Mouse (Mus musculus) stomach, postnatal 0 days (tissue): ENCODE measurements at regions not wholly inside any gene's neighbourhood (a gene's known extent, or its start where the extent isn't known, plus 50 kb on each side); places are given as distances from the start of the nearest gene placed in this dataset.

Experiments
- ATAC-seq: fragments of 200-750 bp; cut with Nextera tagmentation; 2 replicates; pipeline ENCODE4 v1.8.0; 2017; ENCODE audit not compliant: low FRiP score, low TSS enrichment
- DNase-seq: peaks from one replicate; pipeline ENCODE4 v3.0.0-alpha.2; 2016; ENCODE audit warnings: low spot score
- H3K27ac ChIP-seq: fragments of 300-500 bp; sonication (generic); replicated peaks from 2 replicates; pipeline ENCODE4 v1.5.1; 2014; ENCODE audit warnings: mild to moderate bottlenecking, control low read depth
- H3K27me3 ChIP-seq: fragments of 300-500 bp; sonication (generic); 2 replicates; pipeline ENCODE4 v1.6.1; 2014; ENCODE audit warnings: low read length; ENCODE audit not compliant: control insufficient read depth, insufficient read depth
- H3K36me3 ChIP-seq: fragments of 300-500 bp; sonication (generic); 2 replicates; pipeline ENCODE4 v1.6.1; 2014; ENCODE audit warnings: low read length, mixed read lengths; ENCODE audit not compliant: control insufficient read depth, insufficient read depth
- H3K4me1 ChIP-seq: fragments of 300-500 bp; sonication (generic); replicated peaks from 2 replicates; pipeline ENCODE4 v1.6.1; 2014; ENCODE audit warnings: antibody characterized with exemption; ENCODE audit not compliant: control insufficient read depth, insufficient read depth
- H3K4me2 ChIP-seq: fragments of 300-500 bp; sonication (generic); replicated peaks from 2 replicates; pipeline ENCODE4 v1.6.1; 2014; ENCODE audit warnings: low read depth, mild to moderate bottlenecking, control low read depth, moderate library complexity
- H3K4me3 ChIP-seq: fragments of 300-500 bp; sonication (generic); 2 replicates; pipeline ENCODE4 v1.5.1; 2014; ENCODE audit warnings: low read depth, low read length, control low read depth
- H3K9ac ChIP-seq: fragments of 300-500 bp; sonication (generic); 2 replicates; pipeline ENCODE4 v1.6.1; 2014; ENCODE audit warnings: mild to moderate bottlenecking, low read length, control low read depth, mixed read lengths
- H3K9me3 ChIP-seq: fragments of 300-500 bp; sonication (generic); 2 replicates; pipeline ENCODE4 v1.6.1; 2016; ENCODE audit warnings: low read length; ENCODE audit not compliant: control insufficient read depth
- CTCF ChIP-seq: IDR thresholded peaks from 2 replicates; pipeline ENCODE4 v1.5.1; 2016; ENCODE audit warnings: antibody characterized with exemption, low read depth, mild to moderate bottlenecking, moderate library complexity
- EP300 ChIP-seq: optimal IDR thresholded peaks from 2 replicates; pipeline ENCODE3; 2016; ENCODE audit warnings: antibody characterized with exemption
- WGBS: fragments of 180-500 bp; shearing (Covaris S2); extraction: QIAGEN DNeasy Blood & Tissue Kit; methylation state at CpG from one replicate; pipeline ENCODE4 v1.1.7; 2014; 5-methylcytosine and 5-hydroxymethylcytosine counted together

DNA sequence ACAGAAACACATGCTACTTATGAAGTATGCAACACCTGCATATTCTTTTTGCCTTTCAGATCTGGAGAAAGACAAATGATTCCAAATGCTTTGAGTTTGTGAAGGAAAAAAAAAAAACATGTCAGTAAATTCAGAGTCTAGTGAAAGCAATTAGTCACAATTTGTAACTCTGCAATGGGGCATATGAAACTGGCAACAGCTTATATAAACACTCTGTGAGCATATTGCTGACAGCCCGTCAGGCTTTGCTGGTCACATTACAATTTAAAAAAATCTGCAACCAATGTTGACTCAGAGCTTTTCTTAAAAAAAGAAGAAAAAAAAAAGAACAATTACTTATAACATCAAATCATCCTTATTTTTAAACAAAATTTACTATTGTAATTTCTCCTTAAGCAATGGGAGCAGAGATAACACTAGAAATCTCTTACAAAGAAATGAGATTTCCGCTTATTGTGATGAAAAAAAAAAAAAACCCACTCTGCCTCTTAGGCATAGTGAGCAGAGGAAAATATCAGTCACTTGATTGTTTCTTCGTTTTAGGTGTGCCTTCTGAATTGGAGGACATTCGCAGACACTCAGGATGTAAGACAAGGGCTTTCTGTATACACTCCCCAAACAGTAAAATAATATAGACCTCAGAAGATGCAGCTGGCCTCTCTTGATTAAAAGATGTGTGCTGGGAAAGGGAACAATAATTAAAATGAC lies 115.1 kb upstream of the Asb5 start:
- DNase-seq (no peak), ATAC-seq (no peak)
- Histone ChIP-seq H3K27ac (no peak overlapping the region), H3K4me3 (no peak overlapping the region), H3K27me3 (no peaks in the 10 kb centered on the region), H3K36me3 (no peaks in the 10 kb centered on the region), H3K9ac (no peak overlapping the region), H3K9me3 (no peaks in the 10 kb centered on the region), H3K4me2 (no peak overlapping the region), H3K4me1 (no peaks in the 10 kb centered on the region)
- TF ChIP-seq CTCF, result no peak
- no peak for TF ChIP-seq EP300
- 53% methylated on average over 4 of the region's 4 CpGs for WGBS

DNA sequence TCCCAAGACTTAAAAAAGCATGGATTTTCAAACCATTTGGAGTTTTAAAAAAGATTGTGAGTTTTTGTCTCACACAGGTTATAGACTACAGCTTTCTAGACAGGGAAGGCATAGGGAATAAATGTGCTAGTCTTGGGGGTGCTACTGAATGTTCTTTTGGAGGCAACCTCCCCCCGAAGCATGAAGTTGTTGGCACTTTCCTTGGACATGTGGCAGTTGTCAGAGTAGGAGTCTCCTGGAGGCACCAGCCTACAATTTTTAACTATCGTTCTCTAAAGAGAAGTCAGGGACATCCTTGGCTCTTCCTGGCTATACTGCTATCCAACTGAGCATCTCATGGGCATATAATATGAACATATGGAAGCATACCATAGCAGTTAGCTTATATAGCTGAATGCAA lies 112.7 kb upstream of the Asb5 start:
- H3K27me3 ChIP-seq, result no peaks in the 10 kb centered on the region
- 94% methylated on average over 2 of the region's 2 CpGs for WGBS
- no peaks in the 10 kb centered on the region for H3K4me1 ChIP-seq
- no peaks in the 10 kb centered on the region for H3K36me3 ChIP-seq
- no peak for DNase-seq
- no peaks in the 10 kb centered on the region for H3K9me3 ChIP-seq
- no peak overlapping the region for H3K27ac ChIP-seq
- no peak overlapping the region for H3K4me3 ChIP-seq
- no peak overlapping the region for H3K4me2 ChIP-seq
- ATAC-seq, result no peak
- H3K9ac ChIP-seq, result no peak overlapping the region
- TF ChIP-seq CTCF, result no peak
- TF ChIP-seq EP300, result no peak

DNA sequence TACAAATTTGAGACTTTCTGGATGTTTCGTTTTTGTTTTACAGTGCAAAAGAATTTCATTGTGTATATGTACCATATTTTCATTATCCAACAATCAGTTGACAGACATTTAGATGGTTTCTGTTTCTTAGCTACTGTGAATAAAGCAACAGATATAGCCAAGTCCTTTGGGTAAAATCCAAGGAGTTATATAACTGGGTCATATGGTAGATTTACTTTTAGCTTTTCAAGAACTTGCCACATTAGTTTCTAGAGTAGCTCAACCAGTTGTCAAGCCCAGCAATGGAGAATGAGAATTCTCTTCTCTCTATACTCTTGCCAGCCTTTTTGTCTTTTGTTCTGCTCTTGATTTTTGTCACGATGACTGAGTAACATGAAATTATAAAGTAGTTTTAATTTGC lies 111.3 kb upstream of the Asb5 start:
- no peak for DNase-seq
- Histone ChIP-seq H3K4me3 (no peak overlapping the region), H3K27me3 (no peaks in the 10 kb centered on the region), H3K27ac (no peak overlapping the region), H3K4me2 (no peak overlapping the region), H3K36me3 (no peaks in the 10 kb centered on the region), H3K9ac (no peak overlapping the region), H3K9me3 (no peaks in the 10 kb centered on the region), H3K4me1 (no peaks in the 10 kb centered on the region)
- WGBS, result 90% methylated on average over 2 of the region's 2 CpGs
- no peak for ATAC-seq
- TF ChIP-seq CTCF, result no peak
- no peak for TF ChIP-seq EP300

DNA sequence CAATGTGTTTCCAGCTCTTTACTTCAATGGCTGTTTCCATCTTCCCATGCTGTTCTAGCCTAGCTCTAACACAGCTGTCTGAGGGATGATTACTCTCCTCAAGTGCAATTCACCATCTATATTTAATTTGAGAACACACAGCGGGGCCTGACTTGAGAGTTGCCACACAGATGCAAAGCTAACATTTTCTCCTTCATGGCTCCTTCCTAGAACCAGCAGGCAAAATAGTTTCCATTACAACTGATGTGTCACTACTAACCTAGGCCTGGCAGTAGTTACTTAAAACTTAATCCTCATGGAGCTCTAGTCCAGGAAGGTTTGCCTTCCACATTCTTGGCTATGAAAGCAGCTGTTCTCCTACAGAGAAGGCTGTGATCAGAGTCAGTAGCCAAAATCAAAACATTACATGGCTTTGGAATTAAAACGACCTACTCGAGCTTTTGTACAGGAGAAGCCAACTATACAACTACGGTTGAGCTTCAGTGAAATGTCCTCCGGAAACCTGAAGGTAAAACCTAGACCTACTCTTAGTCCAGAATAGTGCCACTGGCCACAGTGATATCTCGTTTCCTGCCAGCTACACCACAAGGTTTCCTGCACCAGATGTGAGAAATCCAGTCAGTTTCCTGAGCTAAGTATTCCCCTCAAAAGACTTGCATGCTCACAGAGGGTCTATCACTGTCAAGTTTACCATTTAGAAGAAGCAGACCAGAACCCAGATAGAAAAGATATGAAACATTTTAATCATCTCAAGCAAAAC lies 108.9 kb upstream of the Asb5 start:
- H3K27me3 ChIP-seq, result no peaks in the 10 kb centered on the region
- no peak overlapping the region for H3K4me3 ChIP-seq
- H3K27ac ChIP-seq, result no peak overlapping the region
- ATAC-seq (no peak), DNase-seq (no peak)
- H3K4me2 ChIP-seq, result no peak overlapping the region
- no peaks in the 10 kb centered on the region for H3K4me1 ChIP-seq
- TF ChIP-seq EP300, result no peak
- TF ChIP-seq CTCF, result no peak
- no peaks in the 10 kb centered on the region for H3K36me3 ChIP-seq
- WGBS, result 72% methylated on average over 6 of the region's 6 CpGs
- no peaks in the 10 kb centered on the region for H3K9me3 ChIP-seq
- H3K9ac ChIP-seq, result no peak overlapping the region

DNA sequence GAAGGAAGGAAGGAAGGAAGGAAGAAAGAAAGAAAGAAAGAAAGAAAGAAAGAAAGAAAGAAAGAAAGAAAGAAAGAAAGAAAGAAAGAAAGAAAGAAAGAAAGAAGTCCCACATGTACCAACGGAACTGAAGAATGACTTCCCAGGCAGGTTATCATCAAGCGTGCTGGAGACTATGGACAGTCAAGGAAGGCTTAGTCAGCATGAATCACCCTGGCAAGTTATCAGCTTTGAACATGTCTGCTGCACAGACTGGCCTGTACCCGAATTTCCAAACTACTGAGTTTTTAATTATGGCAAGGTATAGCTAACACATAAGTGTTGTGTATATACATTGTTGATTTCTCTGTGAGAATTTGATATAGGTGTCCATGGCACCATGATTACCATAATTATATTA lies 104.3 kb upstream of the Asb5 start:
- Histone ChIP-seq H3K4me2 (no peak overlapping the region), H3K4me1 (no peaks in the 10 kb centered on the region), H3K9me3 (no peaks in the 10 kb centered on the region), H3K27ac (no peak overlapping the region), H3K36me3 (no peaks in the 10 kb centered on the region), H3K9ac (no peak overlapping the region), H3K27me3 (no peaks in the 10 kb centered on the region), H3K4me3 (no peak overlapping the region)
- 67% methylated on average over 3 of the region's 3 CpGs for WGBS
- no peak for ATAC-seq
- no peak for DNase-seq
- no peak for TF ChIP-seq EP300
- TF ChIP-seq CTCF, result no peak

DNA sequence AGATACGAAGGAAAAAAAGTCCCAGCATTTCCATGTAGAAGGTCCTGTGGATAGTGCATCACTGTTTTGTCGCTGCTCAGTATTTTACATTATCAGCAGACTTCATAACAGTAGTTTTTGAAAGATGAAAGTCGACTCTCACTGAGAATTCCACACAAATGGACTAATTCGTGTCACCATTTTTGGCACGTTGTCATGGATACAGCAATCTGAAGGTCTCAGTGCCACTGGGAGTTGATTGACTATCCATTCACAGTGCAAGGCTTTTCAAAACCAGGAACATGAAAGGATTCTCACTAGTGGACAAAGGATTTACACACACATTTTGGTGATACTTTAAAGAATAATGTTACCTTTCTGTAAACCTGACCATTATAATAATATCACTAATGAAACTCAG lies 93.7 kb upstream of the Asb5 start:
- TF ChIP-seq CTCF (no peak), EP300 (no peak)
- ATAC-seq (no peak), DNase-seq (no peak)
- no peaks in the 10 kb centered on the region for H3K4me1 ChIP-seq
- no peaks in the 10 kb centered on the region for H3K9me3 ChIP-seq
- H3K4me3 ChIP-seq, result no peak overlapping the region
- 83% methylated on average over 5 of the region's 5 CpGs for WGBS
- no peaks in the 10 kb centered on the region for H3K27me3 ChIP-seq
- H3K4me2 ChIP-seq, result no peak overlapping the region
- H3K27ac ChIP-seq, result no peak overlapping the region
- H3K36me3 ChIP-seq, result no peaks in the 10 kb centered on the region
- no peak overlapping the region for H3K9ac ChIP-seq
